Mouse (Mus musculus) adrenal gland, postnatal 36 days (tissue): ENCODE data around the gene Krt14. TPM values are rescaled to one million over a fixed set of nuclear protein-coding genes. Genes with fewer than 3 reads are reported as not detected.
A peak's percentile ranks its signal among the peaks of the same experiment; 100 is the strongest.
"Not testable (repeated sequence)": the region's sequence is repeated elsewhere in the genome, so short reads cannot be mapped to it uniquely, and the experiment has no call there.

ENCODE experiments used
- DNase-seq, 2 experiments: peaks; one replicate each; pipeline ENCODE4 v3.0.0; 2021; ENCODE audit warnings: mixed read lengths in 1 of 2
- long read RNA-seq, 2 experiments: library from polyadenylated mRNA; stranded (forward); transcript quantifications; one replicate each; pipeline ENCODE4 v2.0.0; 2021; ENCODE audit warnings: borderline sequencing depth in 2 of 2
- total RNA-seq, 2 experiments: library from RNA; stranded (reverse); gene quantifications; 2 replicates each; pipeline ENCODE4 v1.2.3; 2021

Gene Krt14
- total RNA-seq = under 1 TPM; 0.23 to 0.36 TPM
- long read RNA-seq, experiment 1 = 0 reads
- long read RNA-seq, experiment 2 = 0 reads

- DNase-seq = no peak
These were observed at the start of gene Krt14 for GRCm38 (mm10) chr11:100207498-100207897. TSS of gene Krt14 (minus strand) at chr11:100207548.

GRCm38 (mm10) chr11:100255514-100255913 lies 48.2 kb upstream of the Krt14 start:
- no peak for DNase-seq

DNA sequence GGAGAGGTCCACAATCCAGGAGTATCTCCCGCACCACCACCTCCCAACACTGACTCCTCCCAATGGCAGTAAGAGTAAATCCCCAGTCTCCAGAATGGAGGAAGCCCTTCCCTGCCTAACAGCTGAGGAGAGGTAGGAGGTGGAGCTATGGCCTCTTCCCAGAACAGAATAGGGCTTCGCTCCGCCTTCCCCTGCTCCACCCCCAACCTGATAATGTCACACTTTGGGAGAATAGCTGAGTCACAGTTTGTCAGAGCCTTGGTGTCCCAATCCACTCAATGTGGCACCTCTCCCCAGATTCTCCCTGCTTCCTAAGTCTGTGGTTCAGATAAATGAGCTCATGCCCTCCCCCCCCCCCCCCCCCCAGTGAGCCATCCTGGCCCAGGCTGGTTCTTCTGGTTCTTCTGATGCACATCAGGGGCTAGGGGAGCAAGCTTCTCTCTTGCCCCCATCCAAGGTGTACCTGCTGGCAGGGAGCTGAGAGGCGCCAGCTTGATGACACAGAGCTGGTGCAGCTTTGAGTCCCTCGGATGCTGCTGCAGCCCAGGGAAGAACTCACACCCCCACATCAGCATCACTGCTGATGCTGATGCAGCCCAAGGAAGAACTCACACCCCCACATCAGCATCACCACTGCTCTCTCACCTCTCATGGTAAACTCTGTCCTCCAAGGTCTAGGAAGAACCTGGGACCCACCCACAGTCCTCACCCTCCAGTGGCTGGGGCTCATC lies 47.2 kb upstream of the Krt14 start:
- DNase-seq = no peak

DNA sequence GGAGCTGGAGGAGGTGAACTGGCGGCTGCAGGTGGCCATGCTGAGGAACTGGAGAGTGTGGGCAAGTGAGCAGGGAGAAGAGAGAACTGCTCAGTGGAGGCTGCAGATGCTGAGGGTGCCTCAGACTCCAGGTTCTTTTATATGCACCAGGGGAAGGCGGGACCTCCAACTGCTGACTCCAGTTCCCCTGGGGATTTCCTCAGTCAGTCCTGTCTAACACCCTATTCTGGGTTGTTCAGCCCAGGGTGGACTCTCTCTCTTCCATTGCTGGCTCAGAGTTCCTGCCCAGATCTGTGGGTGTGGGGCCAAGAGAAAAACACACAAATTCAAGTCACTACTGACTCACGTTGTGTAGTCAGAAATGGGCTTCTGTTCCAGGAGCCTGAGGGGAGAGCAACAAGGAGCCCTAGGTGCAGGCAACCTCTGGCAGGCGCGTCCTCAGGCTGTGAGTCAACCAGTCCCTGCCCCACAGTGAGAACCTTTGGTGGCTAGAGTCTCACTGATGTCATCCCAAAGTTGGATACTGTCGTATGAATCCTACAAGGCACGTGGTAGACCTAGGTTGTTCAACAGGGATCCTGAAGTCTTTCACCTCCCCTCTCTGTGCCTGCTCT lies 41.6 kb upstream of the Krt14 start, which contains the start of gene Krt16:
TSS of gene Krt16 (minus strand) at position 51 of the 614 bp plus-strand sequence.
- DNase-seq = no peak

GRCm38 (mm10) chr11:100246471-100246870 lies 39.1 kb upstream of the Krt14 start:
- DNase-seq = not testable (repeated sequence)

GRCm38 (mm10) chr11:100240272-100240671 lies 32.9 kb upstream of the Krt14 start:
- not testable (repeated sequence) for DNase-seq

DNA sequence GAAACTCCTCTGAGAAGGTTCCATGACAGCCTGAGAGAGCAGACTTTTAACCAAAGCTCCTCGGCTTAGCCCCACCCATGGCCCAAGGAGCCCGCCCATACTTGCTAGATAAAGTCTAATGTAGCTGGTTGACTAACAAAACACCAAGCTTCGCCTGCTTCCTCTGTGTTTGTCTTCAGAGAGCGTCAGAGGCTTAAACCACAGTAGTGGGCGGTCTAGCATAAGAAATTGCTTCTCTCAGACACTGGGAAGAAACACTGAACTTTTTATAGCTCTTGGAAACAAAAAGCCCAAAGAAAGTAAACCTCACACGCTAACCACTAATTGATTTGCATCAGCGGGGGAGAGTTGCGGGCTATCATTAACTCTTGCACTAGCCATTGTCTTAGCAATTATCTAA lies 14.4 kb upstream of the Krt14 start:
- DNase-seq = no peak

DNA sequence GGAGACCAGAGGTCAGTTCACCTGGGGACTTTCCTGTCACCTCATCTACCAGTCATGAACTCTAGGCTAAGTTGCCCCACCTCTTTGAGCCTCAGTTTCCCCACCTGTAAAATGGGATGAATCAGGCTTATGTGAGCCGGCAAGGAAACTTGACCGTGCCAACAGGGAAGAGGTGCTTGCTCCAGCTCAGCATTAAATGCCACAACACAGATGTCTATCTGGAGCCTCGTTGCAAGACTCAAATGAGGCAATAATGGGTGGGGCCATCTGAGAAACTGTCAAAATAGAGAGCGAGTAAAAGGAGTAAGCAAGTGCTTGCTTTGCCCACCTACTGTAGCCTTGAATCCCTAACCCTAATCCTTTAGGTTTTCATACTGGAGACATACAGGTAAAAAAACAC lies 12.0 kb upstream of the Krt14 start:
- no peak for DNase-seq

DNA sequence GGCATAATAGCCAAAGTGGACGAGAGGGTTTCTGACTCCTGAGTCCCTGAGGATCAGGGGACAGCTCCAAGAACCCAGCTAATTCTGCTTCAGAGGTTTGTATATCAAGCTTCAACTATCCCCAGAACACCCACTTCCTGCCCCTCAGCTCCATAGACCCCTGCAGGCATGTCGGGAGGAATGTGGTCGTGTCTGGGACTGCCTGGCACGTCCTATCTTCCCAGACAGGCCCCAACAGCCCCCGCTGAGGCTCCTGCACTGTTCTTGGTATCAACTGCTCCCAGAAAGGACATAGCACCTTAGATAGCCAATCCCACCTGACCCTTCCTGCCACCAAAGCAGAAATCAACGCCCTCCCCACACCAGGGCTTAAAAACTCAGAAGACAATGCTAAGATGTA lies 1.2 kb upstream of the Krt14 start:
- no peak for DNase-seq

DNA sequence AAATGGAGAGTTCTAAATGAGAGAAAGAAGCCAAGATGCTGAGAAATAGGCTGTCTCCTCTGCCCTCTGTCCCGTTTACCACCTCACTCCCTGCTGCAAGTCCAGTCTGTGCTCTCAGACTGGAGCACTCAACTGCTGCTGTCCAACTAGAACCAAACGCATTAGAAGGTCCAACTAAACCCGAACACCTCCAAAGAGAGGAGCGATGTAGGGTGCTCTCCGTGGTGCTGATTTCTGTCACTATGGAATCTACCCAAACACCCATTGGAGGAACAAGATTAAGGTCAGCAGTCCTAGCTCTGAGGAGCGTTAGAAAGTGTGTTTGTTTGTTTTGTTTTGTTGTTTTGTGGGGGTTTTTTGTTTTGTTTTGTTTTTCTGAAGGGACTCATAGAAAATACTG lies 3.9 kb downstream of the Krt14 start:
- peak; percentile 47 to 51 for DNase-seq

DNA sequence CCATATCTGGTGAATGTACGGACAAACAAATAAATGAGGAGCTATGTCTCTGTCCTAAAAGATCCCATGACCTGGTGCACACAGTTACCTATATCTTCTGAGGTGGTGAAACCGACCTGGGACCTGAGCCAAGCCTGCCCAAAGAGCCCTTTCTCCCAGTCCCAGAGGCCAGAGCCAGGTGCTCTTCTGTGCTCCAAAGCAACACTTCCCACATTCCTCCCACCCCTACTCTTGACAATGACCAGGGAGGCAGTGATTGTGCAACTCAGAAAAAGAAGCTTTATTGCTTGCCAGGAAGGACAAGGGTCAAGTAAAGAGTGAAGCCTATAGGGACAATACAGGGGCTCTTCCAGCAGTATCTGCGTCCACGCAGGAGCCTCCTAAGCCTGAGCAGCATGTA lies 4.4 kb downstream of the Krt14 start:
- no peak for DNase-seq

DNA sequence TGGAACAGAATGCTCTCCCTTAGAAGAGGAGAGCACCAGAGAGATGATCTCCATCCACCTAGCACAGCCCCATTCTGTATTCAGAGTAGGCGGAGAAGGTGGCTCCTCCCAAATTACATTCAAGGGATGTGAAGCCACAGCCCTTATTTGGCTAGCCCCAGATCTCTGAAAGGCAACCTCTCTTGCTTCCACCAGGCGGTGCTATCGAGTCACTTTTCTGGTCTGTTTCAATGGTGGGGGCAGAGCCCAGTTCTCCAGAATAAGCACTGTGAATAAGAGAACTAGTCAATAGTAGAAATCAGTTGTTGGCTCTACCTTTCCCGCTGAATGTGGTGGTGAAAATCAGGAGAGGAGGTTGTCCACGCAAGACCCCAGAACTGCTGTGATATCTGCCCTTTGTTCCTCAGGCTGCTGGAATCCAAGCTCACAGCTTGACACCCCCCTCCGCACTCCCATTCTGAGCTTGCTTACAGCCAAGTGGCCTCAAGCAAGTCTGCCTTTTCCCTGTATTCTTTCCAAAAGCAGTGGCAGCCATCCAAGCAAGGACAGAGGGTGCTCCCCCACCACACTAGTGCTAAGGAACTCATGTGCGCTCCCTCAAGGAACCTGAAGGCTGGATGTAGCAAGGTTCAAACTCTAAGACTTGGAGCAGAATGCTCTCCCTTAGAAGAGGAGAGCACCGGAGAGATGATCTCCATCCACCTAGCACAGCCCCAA lies 7.1 kb downstream of the Krt14 start:
- peak; percentile 7 to 24 for DNase-seq

GRCm38 (mm10) chr11:100198666-100199065 lies 8.7 kb downstream of the Krt14 start:
- DNase-seq = peak; percentile 30 to 38

GRCm38 (mm10) chr11:100192992-100193391 lies 14.4 kb downstream of the Krt14 start, which contains the start of gene Krt9:
TSS of gene Krt9 (minus strand) at chr11:100193246.
- DNase-seq = no peak

DNA sequence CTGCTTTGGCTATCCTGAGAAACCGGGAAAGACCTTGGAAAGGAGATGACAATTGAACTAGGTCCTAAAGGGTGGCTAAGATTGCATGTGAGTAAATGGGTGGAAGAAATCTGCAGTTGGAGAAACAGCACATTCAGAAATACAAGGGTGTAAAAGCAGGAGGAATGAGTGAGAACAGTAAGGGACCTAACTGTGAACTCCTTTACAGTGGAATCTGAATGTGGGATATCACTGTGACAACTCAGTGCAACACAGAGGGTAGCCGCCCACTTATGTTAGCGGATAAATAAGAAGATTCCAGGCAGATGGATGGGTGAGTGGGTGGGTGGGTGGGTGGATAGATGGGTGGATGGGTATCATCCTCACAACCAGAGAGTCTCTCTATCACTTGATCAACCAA lies 15.5 kb downstream of the Krt14 start:
- no peak for DNase-seq

GRCm38 (mm10) chr11:100186736-100187135 lies 20.6 kb downstream of the Krt14 start:
- DNase-seq = no peak

DNA sequence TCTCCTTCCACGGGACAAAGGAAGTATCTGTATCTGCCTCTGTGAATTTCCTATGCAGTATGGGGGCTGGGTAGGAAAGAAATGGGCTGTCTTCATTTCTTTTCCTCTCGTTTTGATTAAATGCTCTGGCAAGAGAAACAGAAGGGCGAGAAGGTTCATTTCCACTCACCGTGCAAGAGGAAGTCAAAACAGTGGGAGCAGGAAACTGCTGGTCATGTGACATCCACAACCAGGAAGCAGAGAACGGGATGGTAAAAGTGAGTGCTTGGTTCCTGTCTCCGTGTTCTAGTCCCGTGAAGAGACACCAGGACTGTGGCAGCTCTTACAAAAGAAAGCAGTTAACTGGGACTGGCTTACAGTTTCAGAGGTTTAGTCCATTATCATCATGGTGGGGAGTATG lies 25.6 kb downstream of the Krt14 start:
- DNase-seq = no peak

DNA sequence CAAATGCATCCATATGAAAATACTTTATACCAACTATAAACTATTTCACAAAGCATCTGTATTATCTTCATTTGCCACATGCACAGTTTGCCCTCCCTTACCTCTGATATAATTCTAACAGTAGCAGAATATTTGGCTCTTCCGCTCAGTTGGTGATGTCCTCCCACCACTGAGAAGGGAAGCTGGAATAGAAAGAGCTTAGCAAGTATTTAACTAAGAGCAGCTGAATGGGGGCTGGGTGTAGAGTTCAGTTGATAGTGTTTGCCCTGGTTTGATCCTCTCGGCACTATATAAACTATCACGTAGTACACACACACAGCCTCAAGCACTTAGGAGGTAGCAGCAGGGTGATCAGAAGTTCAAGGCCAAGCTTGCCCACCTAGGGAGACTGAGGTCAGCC lies 28.1 kb downstream of the Krt14 start:
- no peak for DNase-seq

DNA sequence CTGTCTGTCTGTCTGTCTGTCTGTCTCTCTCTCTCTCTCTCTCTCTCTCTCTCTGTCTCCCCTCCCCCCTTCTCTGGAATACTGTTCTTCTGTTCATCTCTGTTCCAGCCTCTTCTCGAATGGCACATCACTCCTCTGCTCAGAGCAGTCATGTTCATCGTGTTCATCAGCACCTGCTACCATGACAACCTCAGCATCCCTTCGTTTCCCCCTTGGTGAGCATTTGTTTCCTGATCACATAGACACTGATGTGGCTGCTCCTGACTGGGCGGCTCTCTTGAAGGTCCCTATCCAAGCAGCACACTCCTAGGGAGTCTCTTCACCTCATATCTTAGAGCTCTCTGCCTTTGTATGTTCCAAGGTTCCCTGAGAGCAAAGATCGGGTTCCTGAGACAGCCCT lies 29.0 kb downstream of the Krt14 start:
- DNase-seq = no peak

DNA sequence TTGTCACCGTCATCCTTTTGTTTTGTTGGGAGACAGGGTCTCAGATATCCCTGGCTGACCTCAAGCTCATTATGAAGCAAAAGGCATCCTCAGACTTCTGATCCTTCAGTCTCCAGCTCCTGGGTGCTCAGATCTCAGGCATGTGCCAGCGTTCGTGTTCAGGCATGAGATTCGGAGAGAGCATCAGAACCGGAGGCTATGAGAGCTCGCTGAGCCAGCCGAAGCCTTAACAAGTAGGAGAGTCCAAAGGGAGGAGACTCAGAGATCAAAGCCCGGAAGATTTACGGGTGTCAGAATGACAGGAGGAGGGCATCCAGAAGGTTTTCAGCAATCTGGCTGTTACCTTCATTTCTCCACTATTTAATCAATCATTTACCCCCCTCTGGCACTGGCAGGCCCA lies 30.6 kb downstream of the Krt14 start:
- DNase-seq = no peak

DNA sequence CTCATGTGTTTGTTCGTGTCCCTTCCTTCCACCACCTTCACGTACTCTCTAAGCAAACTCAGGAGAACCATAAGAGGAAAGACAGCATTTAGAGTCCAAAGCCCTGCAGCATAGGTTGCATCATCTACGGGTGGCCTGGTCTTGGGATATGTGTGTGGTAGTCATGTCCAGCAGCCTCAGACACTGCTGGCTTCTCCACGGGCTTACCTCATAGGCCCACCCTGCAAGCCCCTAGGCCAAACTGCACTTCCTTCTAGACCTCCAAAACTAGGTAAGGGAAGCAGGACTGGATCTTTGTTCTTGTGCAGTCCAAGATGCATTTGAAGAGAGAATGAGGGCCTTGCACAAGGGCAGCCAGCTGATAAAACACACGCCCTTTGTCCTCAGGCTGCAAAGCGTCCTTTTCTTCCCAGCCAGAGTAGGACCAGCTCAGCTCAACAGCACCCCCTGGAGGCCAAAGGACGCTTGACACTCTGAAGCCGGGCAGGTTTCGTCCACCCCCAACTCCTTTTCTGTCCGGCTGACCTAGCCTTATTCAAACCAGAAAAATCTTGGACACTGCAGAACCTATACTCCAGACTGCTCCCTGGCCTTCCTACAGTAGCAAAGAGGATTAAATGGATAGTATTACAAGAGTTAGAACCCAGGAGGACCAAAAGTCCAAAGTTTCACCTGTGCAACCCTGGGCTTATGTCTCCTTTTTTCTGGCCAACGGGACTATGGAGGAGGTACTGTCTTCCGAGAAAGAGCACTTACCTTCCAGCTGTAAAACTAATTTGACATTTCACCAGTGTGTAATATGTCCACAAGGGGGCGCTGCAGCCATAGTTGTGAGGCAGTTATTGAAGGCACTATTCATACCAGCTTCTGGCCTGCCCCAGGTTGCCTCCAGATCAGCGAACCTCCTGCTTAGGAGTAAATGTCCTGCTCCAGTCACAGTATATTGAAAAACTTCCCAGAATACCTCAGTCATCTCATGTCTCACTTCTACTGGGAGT lies 38.3 kb downstream of the Krt14 start:
- DNase-seq = peak; percentile 77 to 79

DNA sequence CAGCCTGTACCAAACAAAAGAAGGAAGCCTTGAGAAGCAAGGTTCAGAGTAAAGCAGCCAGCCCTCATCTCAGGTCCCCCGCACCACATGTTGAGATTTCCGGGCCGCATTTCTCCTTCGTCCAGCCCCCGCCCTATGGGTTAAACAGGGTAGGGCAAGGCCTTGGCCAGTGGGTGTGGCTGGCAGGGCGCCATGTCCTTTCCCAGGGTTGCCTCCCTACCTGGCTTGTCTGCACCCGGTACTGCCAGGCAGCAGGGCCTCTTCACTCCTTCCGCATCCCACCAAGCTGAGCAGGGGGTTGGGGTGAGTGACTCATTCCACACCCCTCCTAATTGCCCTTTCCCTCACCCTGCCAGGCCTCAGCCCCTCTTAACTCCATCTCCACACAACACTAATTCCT lies 39.3 kb downstream of the Krt14 start:
- DNase-seq = no peak
